Mouse (Mus musculus) heart, postnatal 36 days (tissue): ENCODE measurements at regions not wholly inside any gene's neighbourhood (a gene's known extent, or its start where the extent isn't known, plus 50 kb on each side); places are given as distances from the start of the nearest gene placed in this dataset.
"Not testable (repeated sequence)": the region's sequence is repeated elsewhere in the genome, so short reads cannot be mapped to it uniquely, and the experiment has no call there.

Experiments used
- DNase-seq, 2 experiments: peaks; one replicate each; pipeline ENCODE4 v3.0.0; 2021 to 2022
- intact Hi-C: fragments of 180-260 bp; cut with DNase I; formaldehyde crosslinking; loops from one replicate; pipeline ENCODE4 v1.15.1; 2025

GRCm38 (mm10) chr6:6496789-6497188 lies 81.7 kb downstream of the Sem1 start:
- no peak for DNase-seq
- intact Hi-C loops: no loop called here

- DNase-seq: no peak
- intact Hi-C loops: no loop called here
Measured at GRCm38 (mm10) chr6:6496336-6496735, 82.1 kb downstream of the Sem1 start.

GRCm38 (mm10) chr6:6488191-6488590 lies 90.3 kb downstream of the Sem1 start:
- DNase-seq: no peak
- intact Hi-C loops: no loop called here

- DNase-seq, intact Hi-C loops: not testable (repeated sequence)
Measured at GRCm38 (mm10) chr6:6481596-6481995, 96.9 kb downstream of the Sem1 start.

DNA sequence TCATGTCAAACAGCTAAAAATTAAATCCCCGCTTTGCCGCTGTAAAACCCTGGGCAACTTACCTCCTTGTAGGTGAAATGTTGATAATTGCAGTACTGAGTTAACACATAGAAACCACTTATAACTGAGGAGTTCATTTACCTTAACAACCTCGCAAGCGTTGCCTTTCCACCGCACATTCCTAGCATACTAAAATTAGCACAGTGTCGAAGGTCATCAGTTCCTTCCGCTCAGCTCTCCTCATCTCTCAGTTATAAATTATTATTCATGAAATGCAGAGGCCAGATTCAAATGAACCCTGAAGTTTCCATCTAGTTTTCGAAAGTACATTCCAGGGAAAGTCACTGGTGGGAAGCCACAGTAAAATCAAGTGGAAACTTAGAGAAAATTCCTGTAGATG lies 108.1 kb downstream of the Sem1 start:
- intact Hi-C loops: no loop called here

DNA sequence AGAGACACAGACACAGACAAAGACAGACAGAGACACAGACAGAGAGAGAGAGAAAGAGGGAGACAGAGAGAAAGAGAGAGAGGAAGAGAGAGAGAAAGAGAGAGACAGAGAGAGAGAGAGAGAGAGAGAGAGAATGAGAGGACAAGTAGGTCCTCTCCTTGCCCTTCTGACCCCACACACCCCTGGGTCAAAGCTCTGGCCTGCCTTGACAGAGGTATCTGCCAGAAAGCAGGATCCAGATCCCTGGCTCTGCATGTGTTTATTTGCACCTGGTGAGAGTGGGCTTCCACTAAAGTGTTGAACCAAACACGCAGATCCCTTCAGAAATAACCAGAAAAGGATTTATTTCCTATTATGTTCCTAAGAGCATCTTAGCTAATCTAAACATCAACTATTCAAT lies 110.9 kb downstream of the Sem1 start:
- intact Hi-C loops: loop anchor here (10.0 kb wide), 1 partner anchor 397 kb away; the partner anchor contains the start of gene Dlx6
- DNase-seq: no peak

More for the DNA sequence above, 108.1 kb downstream of the Sem1 start:
- no peak for DNase-seq

DNA sequence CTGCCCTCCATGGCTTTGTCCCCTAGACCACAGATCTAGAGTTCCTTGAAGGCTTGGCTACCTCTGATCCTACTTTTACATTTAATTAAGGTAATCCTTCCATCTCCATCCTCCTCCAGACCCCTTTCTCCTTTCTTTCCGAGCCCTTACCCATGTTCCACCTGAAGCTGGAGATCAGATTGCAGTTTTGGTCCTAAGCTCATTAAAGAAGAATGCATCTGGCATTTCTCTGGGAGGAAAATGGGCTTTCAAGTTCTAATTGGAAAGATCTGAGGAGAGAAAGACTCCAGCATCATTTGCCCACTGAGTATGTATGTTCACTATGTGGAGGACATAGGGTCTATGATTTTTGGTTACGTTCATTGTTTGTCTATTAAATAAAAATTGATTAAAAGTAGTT lies 112.2 kb downstream of the Sem1 start:
- intact Hi-C loops: loop anchor here (10.0 kb wide), 1 partner anchor 399 kb away; the partner anchor contains the start of gene Dlx6
- DNase-seq: no peak

DNA sequence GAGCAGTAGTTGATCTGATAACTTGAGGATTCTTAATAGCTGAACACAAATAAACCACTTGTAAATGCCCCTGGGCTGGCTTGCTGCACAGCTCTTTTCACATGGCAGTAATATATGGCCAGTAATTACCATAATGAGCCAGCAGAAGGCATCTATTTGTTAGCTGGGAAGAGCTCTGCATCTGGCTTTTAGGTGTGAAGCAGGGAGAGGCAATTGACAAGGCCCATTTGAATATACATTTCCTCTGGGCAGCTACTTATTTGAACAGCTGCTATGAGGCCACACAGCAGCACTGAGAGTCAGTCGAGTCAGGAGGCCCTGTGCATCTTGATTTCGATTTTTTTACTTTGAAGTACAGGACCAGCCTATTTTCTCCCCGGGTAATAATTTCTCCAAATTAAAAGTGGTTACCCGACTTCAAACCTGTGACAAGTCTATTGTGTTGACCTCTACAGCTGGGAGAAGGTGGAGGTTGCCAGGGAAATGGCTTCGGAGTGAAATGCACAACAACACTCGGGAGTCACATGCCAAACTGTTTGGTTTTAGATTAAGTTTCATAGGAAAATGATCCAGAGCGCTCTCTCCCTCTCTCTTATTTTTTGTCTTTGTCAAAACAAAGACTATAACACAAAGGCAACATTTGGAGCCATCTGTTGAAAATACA lies 114.5 kb downstream of the Sem1 start:
- no peak for DNase-seq
- intact Hi-C loops: loop anchor here (10.0 kb wide), 1 partner anchor 401 kb away; the partner anchor contains the start of gene Dlx6

- DNase-seq: no peak
- intact Hi-C loops: loop anchor here (10.0 kb wide), 1 partner anchor 405 kb away; the partner anchor contains the start of gene Dlx6
Measured at GRCm38 (mm10) chr6:6459918-6460239, 118.6 kb downstream of the Sem1 start.

DNA sequence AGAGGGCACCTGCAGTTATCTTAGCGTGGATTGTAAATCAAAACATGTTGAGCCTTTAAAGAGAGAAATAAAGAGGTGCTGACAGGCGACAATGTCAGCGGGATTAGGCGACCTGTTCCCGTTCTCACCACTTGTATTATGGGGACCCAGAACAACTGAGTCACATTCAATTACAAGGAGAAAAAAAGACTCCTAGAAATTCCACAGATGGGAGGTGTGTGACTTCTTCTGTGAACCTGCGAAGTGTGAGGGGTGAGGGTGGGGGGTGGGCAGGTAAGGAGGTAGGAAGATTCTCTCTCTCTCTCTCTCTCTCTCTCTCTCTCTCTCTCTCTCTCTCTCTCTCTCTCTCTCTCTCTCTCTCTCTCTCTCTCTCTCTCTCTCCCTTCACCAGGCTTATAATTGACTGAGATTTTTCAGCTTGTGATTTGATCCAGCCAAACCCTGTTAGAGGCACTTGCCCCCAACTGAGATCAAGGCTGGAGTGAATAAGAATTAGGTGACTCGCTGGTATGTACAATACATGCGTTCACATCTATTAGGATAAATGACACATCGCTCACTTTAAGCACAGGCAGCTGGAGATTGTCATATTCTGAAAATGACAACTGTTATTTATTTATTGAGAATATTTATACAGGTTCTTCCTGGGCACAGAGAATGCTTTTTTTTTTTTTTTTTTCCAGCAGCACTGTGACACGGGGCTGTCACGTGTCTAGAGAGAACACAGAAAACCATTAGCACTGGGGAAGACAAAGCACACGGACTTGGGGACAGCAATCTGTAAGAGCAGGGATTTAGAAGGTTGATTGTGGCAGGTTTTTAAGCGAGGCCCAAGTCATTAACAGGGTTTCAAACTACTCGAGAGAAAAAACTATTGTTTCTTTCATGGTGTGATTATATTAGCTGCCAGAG lies 119.2 kb downstream of the Sem1 start:
- intact Hi-C loops: no loop called here
- DNase-seq: no peak

- DNase-seq: no peak
- intact Hi-C loops: no loop called here
Measured at GRCm38 (mm10) chr6:6457726-6458125, 120.7 kb downstream of the Sem1 start.

DNA sequence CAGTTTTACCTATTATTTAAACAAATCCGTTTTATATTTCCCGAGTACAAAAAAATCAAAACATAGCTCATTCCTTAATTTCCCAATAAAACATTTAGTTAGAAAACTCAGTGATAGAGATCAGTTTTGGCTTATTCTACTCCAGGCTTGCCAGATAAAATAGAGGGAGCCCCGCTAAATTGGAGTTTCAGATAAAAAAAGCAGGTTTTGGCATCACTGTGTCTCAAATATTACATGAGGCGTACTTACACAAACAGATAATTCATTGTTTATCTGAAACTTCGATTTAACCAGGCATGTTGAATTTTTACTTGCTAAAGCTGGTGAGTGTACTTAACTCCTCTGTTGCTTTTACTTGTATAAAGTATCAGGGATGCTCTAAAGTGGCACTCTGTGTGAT lies 121.5 kb downstream of the Sem1 start:
- DNase-seq: no peak
- intact Hi-C loops: no loop called here

DNA sequence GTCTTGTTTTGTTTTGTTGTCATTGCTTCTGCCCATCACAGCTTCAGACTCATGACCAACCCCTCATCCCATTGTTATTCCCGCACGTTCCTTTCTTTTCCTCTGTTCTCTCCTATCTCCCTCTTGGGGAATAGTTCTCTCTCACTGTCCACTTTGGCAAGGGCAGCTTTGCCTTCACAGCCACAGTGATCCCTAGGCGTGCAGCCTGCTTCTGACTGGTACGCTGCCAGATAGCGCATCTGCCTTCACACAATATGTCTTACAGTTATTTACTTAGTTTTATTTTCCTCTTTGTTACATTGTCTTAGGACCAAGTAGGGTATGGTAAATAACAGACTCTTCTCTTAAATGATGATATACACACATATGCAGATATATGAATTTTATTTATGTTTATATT lies 122.9 kb downstream of the Sem1 start:
- intact Hi-C loops: no loop called here
- no peak for DNase-seq

DNA sequence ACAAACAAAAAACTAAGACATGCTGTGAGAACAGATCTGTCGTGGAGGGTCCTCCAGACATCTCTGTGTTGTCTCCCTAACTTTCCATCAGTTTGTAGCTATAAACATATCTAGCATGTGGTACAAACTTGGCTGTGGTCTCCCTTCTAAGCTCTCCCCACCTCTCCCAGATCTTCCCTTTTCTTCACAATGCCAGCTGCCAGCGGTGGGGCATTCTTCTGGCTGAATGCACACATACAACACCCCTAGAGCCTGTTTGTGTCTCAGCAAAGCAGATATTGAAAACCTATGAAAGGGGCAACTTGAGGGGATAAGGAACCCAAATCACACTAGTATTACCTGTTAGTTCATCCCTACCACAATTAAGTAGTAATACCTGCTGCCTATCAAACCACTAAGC lies 124.1 kb downstream of the Sem1 start:
- intact Hi-C loops: no loop called here
- no peak for DNase-seq

GRCm38 (mm10) chr6:6434855-6435254 lies 143.6 kb downstream of the Sem1 start:
- DNase-seq: no peak
- intact Hi-C loops: no loop called here

DNA sequence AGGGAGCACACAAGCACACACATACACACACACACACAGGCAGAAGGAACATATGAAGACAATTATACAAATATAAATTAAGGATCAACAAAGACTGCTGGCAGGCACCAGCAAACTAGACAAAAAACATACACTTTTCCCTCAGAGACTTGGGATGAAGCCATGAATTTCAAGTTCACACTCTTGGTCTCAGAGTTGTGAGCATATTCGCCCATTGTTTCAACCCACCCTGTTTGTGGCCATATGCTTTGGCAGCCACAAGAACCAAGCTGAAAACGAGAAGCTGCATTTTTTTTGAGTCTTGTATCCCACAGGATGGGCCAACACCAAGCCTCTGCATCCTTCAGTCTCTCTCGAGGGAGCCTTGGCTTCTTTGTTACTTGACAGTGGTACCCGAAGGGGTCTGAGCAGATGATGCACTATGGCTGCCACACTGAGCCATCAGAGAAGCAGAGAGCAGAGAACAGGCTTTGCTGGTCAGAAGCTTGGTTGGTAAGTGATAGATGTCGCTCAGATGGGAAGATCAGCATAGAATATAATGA lies 144.1 kb downstream of the Sem1 start:
- DNase-seq: no peak
- intact Hi-C loops: no loop called here

DNA sequence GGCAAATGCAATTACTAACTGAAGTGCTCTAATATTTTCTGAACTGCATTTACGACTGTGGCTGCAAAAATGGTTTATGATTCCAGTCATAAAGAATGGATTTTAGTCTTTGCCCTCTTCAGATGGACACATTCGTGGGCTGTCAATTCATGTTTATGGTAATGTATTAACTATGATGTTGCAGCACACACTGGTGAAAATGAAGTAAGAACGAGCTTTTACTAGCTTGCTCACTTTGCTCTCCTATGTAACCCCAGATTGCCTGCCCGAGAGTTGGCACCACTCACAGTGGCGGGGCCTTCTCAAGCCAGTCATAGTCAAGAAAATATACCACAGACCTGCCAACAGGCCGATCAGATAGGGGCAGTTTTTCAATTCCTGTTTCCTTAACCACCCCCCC lies 145.3 kb downstream of the Sem1 start:
- DNase-seq: no peak
- intact Hi-C loops: no loop called here

DNA sequence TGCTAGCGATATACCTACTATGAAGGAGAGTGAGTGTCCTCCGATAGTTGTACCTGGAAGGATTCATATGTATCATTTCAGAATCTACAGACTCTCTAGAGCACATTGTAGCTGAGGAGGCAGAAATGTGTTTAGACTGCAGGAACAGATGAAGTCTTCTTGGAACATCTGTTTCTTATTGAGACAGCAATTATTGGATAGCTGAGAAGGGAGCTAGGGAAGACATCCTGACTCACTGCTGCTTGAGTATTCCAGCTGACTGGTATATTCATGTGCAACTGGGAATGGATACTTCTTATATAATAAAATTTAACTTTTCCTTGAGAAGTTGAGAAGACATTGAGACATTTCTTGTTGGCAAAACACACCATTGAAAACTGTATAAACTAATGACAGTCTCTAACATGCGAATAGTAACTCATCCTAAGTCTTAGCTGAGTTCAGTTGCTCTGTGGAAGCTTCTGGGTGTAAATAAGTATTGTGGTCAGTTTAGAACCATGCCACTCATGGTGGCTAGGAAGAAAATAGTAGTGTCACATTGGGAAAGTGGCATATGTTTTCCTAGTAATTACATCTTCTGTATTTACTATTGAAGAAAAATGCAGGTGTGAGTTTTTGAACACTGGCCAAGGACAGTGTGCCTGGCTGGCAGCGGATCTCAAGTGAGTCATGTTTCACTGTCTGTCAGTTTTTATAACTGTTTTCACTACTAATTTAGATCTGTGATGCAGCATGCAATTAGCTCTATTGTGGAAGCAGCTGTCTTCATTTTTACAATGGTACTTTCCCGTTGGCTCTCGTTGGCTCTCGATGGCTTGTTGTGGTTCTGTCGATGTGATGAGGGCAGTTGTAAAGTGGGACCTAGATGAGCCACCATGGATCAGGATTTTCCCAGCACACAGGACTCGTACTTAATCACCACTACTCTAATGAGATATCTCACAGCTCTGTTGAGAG lies 163.5 kb downstream of the Sem1 start:
- DNase-seq: no peak
- intact Hi-C loops: no loop called here

DNA sequence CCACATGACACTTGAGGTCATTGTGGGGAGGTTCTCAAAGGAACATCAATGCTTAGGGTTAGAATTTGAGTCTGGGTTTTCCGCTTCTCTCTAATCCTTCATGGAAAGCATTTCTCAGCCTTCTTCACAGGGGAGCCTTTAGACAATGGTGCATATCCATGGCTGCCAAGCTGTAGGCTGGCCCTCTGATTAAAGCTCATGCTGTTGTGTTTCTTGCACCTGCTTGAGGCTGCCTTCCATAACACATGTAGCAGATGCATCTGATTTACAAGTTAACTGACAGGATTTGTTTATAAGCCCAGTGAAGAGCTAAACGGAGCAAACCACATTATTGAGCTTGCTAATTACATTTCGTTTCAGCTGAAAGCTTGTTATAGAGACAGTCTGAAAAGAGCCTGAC lies 180.5 kb downstream of the Sem1 start:
- intact Hi-C loops: no loop called here
- DNase-seq: no peak
